Mouse (Mus musculus): ENCODE results near the gene Cisd2. TPM values are rescaled to one million over a fixed set of nuclear protein-coding genes. Genes with fewer than 3 reads are reported as not detected.

The Cisd2 gene
- polyA plus RNA-seq, 1 experiment = 26.6 TPM

DNA sequence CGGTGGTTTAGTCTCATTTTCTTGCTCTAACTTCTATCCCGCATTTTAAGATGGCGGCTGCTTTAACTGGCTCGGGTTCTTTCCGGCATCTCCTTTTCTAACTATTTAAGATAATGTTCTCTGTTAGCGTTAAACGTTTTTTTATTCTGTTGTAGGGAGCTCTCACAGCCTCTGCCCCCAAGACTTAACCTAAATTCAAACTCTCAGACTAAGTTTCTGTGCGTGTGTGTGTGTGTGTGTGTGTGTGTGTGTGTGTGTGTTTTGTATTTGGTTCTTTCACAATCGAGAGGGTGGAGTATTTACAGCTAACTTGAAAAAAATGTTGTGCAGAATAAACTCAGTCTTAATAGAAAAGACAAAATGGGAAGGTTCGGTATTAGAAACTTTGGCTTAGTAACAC is 16.9 kb upstream of the Cisd2 start:
- peak overlapping the region; percentile 100 for H3K27ac ChIP-seq (ENCODE audit: insufficient read depth, low read depth, low read length)

DNA sequence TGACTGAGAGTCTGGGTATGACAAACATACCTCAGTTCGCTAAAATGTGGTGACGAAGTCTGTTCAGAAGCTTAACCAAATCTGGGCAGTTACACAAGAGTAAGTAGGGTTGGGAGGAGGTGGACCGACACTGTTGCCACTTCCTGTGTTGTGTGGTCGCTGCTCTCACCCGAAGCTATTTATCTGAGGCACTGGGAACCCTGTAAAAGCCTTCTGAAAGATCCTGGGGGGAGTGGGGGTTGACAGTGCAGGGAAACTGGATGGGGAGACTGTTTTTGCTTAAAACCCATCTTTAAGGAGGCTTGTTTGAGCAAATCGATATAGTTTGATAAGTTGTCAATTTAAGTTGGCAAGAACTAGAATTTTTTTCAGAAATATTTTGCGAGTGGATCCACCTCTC is 16.5 kb upstream of the Cisd2 start:
- TF ChIP-seq POLR2A (IDR thresholded peaks at IDR 0.05; ENCODE audit: low read depth, low read length) (no peak), CTCF (IDR thresholded peaks at IDR 0.05; ENCODE audit: extremely low read depth, insufficient read length, insufficient replicate concordance, low read depth, low read length) (no peak)
- 0% methylated on average over 7 of the region's 7 CpGs for WGBS
- Histone ChIP-seq H3K27me3 (ENCODE audit: control insufficient read depth, insufficient read depth, low read length) (no peaks in the 10 kb centered on the region), H3K27ac (ENCODE audit: insufficient read depth, low read depth, low read length) (peak overlapping the region; percentile 100), H3K36me3 (ENCODE audit: control insufficient read depth, insufficient read depth, low read length) (peaks cover 14% of the 10 kb centered on the region), H3K4me3 (ENCODE audit: low read depth, low read length) (peak overlapping the region; percentile 100), H3K4me1 (ENCODE audit: control insufficient read depth, insufficient read depth, insufficient read length, low read length) (0 out of 2 replicates have a peak, but pooled peaks cover 2% of the 10 kb centered on the region)

More for the DNA sequence above, 16.9 kb upstream of the Cisd2 start:
- H3K4me3 ChIP-seq (ENCODE audit: low read depth, low read length) = no peak overlapping the region
- no peak for TF ChIP-seq POLR2A (IDR thresholded peaks at IDR 0.05; ENCODE audit: low read depth, low read length)
- WGBS = 2% methylated on average over 10 of the region's 10 CpGs
- 0 out of 2 replicates have a peak, but pooled peaks cover 2% of the 10 kb centered on the region for H3K4me1 ChIP-seq (ENCODE audit: control insufficient read depth, insufficient read depth, insufficient read length, low read length)
- peaks cover 14% of the 10 kb centered on the region for H3K36me3 ChIP-seq (ENCODE audit: control insufficient read depth, insufficient read depth, low read length)
- no peaks in the 10 kb centered on the region for H3K27me3 ChIP-seq (ENCODE audit: control insufficient read depth, insufficient read depth, low read length)

DNA sequence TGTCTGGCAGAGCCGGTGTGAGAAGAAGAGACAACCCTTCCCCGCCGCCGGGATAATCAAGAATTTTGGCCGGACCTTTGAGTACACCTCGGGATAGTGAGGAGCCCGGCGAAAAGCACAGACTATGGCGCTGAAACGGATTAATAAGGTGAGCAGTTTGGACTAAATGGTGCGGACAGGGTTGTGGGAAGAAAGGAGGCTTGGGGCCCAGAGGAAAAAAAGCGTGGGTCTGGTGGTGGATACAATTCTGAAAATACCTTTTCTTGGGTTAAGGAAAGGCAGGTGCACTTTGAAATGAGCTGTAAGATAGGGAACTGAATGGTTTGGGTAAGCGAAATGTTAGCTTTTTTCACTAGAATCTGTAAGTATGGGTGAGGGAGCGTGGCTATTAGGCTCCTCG is 15.9 kb upstream of the Cisd2 start:
- Histone ChIP-seq H3K27ac (ENCODE audit: insufficient read depth, low read depth, low read length) (peak overlapping the region; percentile 100), H3K4me1 (ENCODE audit: control insufficient read depth, insufficient read depth, insufficient read length, low read length) (0 out of 2 replicates have a peak, but pooled peaks cover 2% of the 10 kb centered on the region), H3K36me3 (ENCODE audit: control insufficient read depth, insufficient read depth, low read length) (peaks cover 13% of the 10 kb centered on the region), H3K27me3 (ENCODE audit: control insufficient read depth, insufficient read depth, low read length) (no peaks in the 10 kb centered on the region), H3K4me3 (ENCODE audit: low read depth, low read length) (peak overlapping the region; percentile 100)
- TF ChIP-seq POLR2A (IDR thresholded peaks at IDR 0.05; ENCODE audit: low read depth, low read length) = no peak
- under 1% methylated on average over 15 of the region's 15 CpGs for WGBS

DNA sequence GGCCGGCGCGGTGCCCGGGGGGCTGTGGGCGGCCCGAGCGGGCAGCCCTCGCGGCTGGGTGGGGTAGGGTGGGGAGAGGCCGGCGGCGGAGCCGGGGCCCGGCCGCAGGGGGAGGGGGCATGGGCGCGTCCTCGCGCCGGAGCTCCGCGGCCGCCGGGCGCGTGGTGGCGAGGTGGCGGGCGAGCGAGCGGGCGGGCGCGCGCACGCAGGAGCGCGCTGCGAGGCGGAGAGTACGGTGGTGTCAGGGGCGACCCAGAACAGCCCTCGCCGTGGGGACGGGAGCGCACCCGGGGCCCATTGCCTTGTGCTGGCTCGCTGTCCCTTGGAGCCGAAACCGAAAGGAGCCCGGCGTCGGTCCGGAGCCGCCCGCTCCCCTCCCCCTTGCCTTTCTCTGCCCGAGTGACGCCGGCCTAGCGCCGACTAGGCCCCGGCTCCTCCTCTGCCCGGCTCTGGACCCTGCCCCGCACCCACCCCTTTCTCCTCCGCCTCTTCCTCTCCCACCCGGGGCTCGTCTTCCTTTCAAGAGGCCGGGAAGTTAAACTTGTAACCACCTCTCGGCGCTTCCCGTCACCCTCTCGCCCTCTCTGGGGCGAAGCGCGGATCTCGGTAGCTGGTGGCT is 15.3 kb upstream of the Cisd2 start:
- no peak for TF ChIP-seq CTCF (IDR thresholded peaks at IDR 0.05; ENCODE audit: extremely low read depth, insufficient read length, insufficient replicate concordance, low read depth, low read length)
- TF ChIP-seq POLR2A (IDR thresholded peaks at IDR 0.05; ENCODE audit: low read depth, low read length) = no peak; the same call in 1 of the 2 replicates
- H3K4me1 ChIP-seq (ENCODE audit: control insufficient read depth, insufficient read depth, insufficient read length, low read length) = 0 out of 2 replicates have a peak, but pooled peaks cover 2% of the 10 kb centered on the region
- under 1% methylated on average over 68 of the region's 76 CpGs for WGBS
- peak overlapping the region; percentile 100 for H3K4me3 ChIP-seq (ENCODE audit: low read depth, low read length)
- H3K36me3 ChIP-seq (ENCODE audit: control insufficient read depth, insufficient read depth, low read length) = peaks cover 13% of the 10 kb centered on the region
- no peaks in the 10 kb centered on the region for H3K27me3 ChIP-seq (ENCODE audit: control insufficient read depth, insufficient read depth, low read length)
- peak overlapping the region; percentile 100 for H3K27ac ChIP-seq (ENCODE audit: insufficient read depth, low read depth, low read length)

DNA sequence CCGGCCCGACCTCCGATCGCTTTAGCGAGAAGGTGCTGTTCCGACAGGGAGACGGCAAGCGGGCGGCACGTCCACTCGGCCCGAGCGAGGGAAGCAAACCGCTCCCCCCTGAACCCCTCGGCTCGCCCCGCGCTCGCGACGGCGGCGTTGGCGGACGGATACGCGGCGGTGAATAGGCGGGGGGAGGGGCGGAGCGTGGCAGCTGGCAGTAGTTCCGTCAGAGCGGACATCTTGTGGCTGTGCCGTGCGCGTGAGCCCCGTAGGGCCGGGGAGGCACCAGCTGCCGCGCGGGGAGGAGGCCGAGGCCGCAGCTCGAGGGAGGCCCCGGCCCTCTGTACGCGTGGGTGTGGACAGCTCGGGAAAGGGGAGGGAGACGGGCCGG is 14.8 kb upstream of the Cisd2 start:
- under 1% methylated on average over 48 of the region's 50 CpGs for WGBS
- H3K27me3 ChIP-seq (ENCODE audit: control insufficient read depth, insufficient read depth, low read length) = no peaks in the 10 kb centered on the region
- H3K36me3 ChIP-seq (ENCODE audit: control insufficient read depth, insufficient read depth, low read length) = peaks cover 12% of the 10 kb centered on the region
- no peak for TF ChIP-seq CTCF (IDR thresholded peaks at IDR 0.05; ENCODE audit: extremely low read depth, insufficient read length, insufficient replicate concordance, low read depth, low read length)
- peak; percentile 60 for TF ChIP-seq POLR2A (IDR thresholded peaks at IDR 0.05; ENCODE audit: low read depth, low read length)
- H3K4me3 ChIP-seq (ENCODE audit: low read depth, low read length) = peak overlapping the region; percentile 100
- H3K4me1 ChIP-seq (ENCODE audit: control insufficient read depth, insufficient read depth, insufficient read length, low read length) = 0 out of 2 replicates have a peak, but pooled peaks cover 2% of the 10 kb centered on the region
- peak overlapping the region; percentile 100 for H3K27ac ChIP-seq (ENCODE audit: insufficient read depth, low read depth, low read length)

DNA sequence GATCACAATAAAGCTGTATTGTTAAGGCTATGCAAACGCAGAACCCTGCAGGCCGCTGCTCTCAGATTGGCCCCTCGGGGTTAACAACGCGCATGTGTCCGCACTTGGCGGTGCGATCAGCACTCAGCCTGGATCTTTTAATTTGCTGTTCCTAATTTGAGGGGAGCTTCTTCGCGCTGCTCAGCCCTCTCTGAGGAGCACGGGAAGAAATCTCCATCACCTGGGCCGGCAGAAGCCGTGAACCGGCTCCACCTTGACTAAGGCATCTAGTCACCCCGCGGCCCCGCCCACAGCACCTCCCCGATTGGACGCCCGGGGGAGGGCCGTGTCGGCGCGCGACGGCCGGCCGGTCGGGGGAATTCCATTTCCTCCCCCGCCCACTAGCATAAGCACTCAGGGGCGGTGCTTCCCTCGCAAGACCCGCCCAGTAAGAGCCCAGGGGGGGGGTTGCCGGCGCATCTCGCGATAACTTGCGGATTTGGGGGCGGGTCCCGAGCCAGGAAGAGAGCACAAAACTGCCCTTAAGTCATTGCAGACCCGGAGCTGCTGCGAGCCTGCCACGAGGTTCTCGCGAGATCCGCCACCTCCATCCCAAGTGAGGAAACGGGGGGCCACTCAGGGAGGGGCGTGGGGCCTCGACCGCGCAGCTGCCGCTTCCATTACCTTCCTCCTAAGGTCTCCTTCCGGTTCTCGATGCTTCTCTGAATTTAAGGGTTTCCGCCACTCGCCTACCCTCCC is 14.2 kb upstream of the Cisd2 start, which contains the start of gene Ube2d3:
Gene Ube2d3, plus strand, starts transcription at position 392 of the 738 bp plus-strand sequence.
- WGBS = under 1% methylated on average over 56 of the region's 56 CpGs
- peak within 1 kb of the TSS; percentile 100 for H3K27ac ChIP-seq (ENCODE audit: insufficient read depth, low read depth, low read length)
- peaks cover 7% of the 10 kb centered on the region for H3K36me3 ChIP-seq (ENCODE audit: control insufficient read depth, insufficient read depth, low read length)
- peak within 1 kb of the TSS; percentile 100 for H3K4me3 ChIP-seq (ENCODE audit: low read depth, low read length)
- H3K4me1 ChIP-seq (ENCODE audit: control insufficient read depth, insufficient read depth, insufficient read length, low read length) = no peaks in the 10 kb centered on the region
- TF ChIP-seq POLR2A (IDR thresholded peaks at IDR 0.05; ENCODE audit: low read depth, low read length) (peak; percentile 65), CTCF (IDR thresholded peaks at IDR 0.05; ENCODE audit: extremely low read depth, insufficient read length, insufficient replicate concordance, low read depth, low read length) (no peak)
- H3K27me3 ChIP-seq (ENCODE audit: control insufficient read depth, insufficient read depth, low read length) = no peaks in the 10 kb centered on the region

DNA sequence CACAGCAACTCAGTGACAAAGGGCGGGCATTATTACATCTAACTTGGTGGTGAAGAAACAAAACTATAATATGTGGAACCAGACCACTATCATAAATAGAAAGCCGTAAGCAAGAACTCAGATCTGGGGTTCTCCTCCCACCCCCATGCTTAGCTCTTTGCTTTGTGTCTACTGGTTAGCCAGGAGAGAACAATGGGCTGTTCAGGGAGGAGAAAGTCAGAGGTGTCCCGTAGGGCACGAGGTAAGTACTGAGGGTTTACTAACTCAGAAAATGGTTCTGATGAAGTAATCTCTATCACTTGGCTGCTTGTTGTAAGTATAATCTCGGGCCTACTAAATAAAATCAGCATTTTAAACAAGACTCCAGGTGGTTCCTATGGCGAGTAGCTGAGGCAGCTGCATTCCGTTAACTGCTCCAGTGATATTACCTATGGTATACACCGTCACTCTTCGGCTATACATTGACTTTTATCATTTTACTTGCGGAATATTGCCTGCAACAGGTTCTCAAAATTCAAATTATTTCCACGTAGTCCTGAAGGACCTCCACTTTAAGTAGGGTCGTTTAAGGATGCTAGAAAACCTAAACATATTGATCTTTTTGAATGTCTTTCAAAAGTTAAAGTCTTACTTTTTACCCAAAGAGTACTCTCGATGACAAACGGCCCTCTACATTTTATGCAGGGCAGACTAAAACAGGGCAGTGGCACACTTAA is 13.3 kb upstream of the Cisd2 start:
- Histone ChIP-seq H3K4me1 (ENCODE audit: control insufficient read depth, insufficient read depth, insufficient read length, low read length) (no peaks in the 10 kb centered on the region), H3K4me3 (ENCODE audit: low read depth, low read length) (no peak overlapping the region), H3K27ac (ENCODE audit: insufficient read depth, low read depth, low read length) (peak overlapping the region; percentile 73), H3K27me3 (ENCODE audit: control insufficient read depth, insufficient read depth, low read length) (no peaks in the 10 kb centered on the region), H3K36me3 (ENCODE audit: control insufficient read depth, insufficient read depth, low read length) (peaks cover 3% of the 10 kb centered on the region; the same call in 1 of the 2 replicates)
- TF ChIP-seq CTCF (IDR thresholded peaks at IDR 0.05; ENCODE audit: extremely low read depth, insufficient read length, insufficient replicate concordance, low read depth, low read length) = no peak
- no peak for TF ChIP-seq POLR2A (IDR thresholded peaks at IDR 0.05; ENCODE audit: low read depth, low read length)
- WGBS = 55% methylated on average over 14 of the region's 14 CpGs
